In the genomic region with DNA sequence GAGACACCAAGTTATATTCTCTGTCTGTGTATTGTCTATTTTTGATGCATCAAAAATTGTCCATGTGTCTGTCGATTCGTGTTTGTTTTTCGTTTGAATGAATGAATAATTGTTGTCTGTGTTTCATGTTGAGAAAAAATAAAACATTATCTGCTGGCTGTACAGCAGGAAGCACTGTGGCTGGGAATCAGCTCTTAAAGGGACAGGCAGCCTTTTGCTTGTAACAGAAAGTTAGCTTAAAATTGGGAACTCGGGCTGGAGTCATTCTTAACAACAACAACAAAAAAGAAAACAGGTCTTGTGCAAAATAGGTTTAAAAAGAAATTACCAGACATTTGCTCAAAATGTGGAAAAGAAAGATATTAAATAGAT, we compare ENCODE assay signal across 9 mouse cellular contexts. TPM values are rescaled to one million over a fixed set of nuclear protein-coding genes. Genes with fewer than 3 reads are reported as not detected.
DNase-seq lines count a peak whose midpoint lies in the region; ATAC-seq lines count a peak whose summit lies in the region.
"Had no signal": no experiment of that assay in that cellular context is flagged by ENCODE, and none has a peak within 500 bp of the region (broad histone marks: within the 10 kb centered on the region; RNA-seq: fewer than 3 reads in every experiment).

No protein-coding gene starts in this region.

- intact Hi-C loops in heart, postnatal 10 days (cut with DNase I) = loop anchor here (10.0 kb wide), 1 partner anchor 722 kb away; a partner anchor contains a TSS

- no peaks in the 10 kb centered on the region for H3K36me3 ChIP-seq in heart, embryonic 14.5 days (ENCODE audit: control insufficient read depth, insufficient read depth, low read length)
- H3K36me3 ChIP-seq in embryonic facial prominence, embryonic 10.5 days (replicated peaks) = peaks cover 16% of the 10 kb centered on the region
- H3K36me3 ChIP-seq in hindbrain, embryonic 13.5 days = no peaks in the 10 kb centered on the region
- H3K36me3 ChIP-seq: G1E had no signal

- peak overlapping the region; percentile 92 for H3K4me2 ChIP-seq in heart, embryonic 14.5 days (ENCODE audit: low read length)
- peak overlapping the region; percentile 75 for H3K4me2 ChIP-seq in hindbrain, embryonic 13.5 days

- H3K4me3 ChIP-seq in heart, embryonic 14.5 days (ENCODE audit: control insufficient read depth in 1 of 2, insufficient read depth in 1 of 2, low read depth in 1 of 2, low read length in 2 of 2) = peak overlapping the region; percentile 76 to 80
- H3K4me3 ChIP-seq in embryonic facial prominence, embryonic 10.5 days = peak overlapping the region; percentile 74
- H3K4me3 ChIP-seq in hindbrain, embryonic 13.5 days = peak overlapping the region; percentile 82

- no peak for DNase-seq in heart, postnatal 10 days
- peak; percentile 10 for DNase-seq in embryonic facial prominence, embryonic 10.5 days (ENCODE audit: low spot score)
- no peak for DNase-seq in ovary, postnatal 14 days (ENCODE audit: low spot score)
- no peak for DNase-seq in cerebellum, adult 9-10 months

- no peaks in the 10 kb centered on the region for H3K27me3 ChIP-seq in heart, embryonic 14.5 days (ENCODE audit: control insufficient read depth, insufficient read depth, low read length)
- no peaks in the 10 kb centered on the region for H3K27me3 ChIP-seq in embryonic facial prominence, embryonic 10.5 days (replicated peaks; ENCODE audit: low read depth, poor library complexity, severe bottlenecking)
- H3K27me3 ChIP-seq in hindbrain, embryonic 13.5 days = 0 out of 2 replicates have a peak, but pooled peaks cover 6% of the 10 kb centered on the region

- H3K9ac ChIP-seq in heart, embryonic 14.5 days (ENCODE audit: low read length) = peak overlapping the region; percentile 77; the same call in 1 of the 2 replicates
- no peak overlapping the region for H3K9ac ChIP-seq in hindbrain, embryonic 13.5 days

- no peaks in the 10 kb centered on the region for H3K9me3 ChIP-seq in heart, embryonic 14.5 days (ENCODE audit: control insufficient read depth, low read length)
- no peaks in the 10 kb centered on the region for H3K9me3 ChIP-seq in embryonic facial prominence, embryonic 10.5 days
- H3K9me3 ChIP-seq in hindbrain, embryonic 13.5 days = no peaks in the 10 kb centered on the region

- H3K27ac ChIP-seq in heart, embryonic 14.5 days (replicated peaks in 1 of 2; ENCODE audit: control insufficient read depth in 1 of 2, insufficient read depth in 1 of 2, low read depth in 2 of 2, low read length in 2 of 2) = peak overlapping the region in 1 of 2 experiments; percentile 88; a peak in 2 of 4 replicates
- peak overlapping the region; percentile 95 for H3K27ac ChIP-seq in embryonic facial prominence, embryonic 10.5 days (replicated peaks)
- peak overlapping the region; percentile 85; the same call in 1 of the 2 replicates for H3K27ac ChIP-seq in hindbrain, embryonic 13.5 days

- no peak; the same call in 1 of the 2 replicates for ATAC-seq in heart, embryonic 14.5 days (ENCODE audit: insufficient number of reproducible peaks, insufficient read depth, low FRiP score, low read depth)
- ATAC-seq in hindbrain, embryonic 13.5 days (ENCODE audit: low FRiP score) = peak; percentile 57
- peak; percentile 22 for ATAC-seq in megakaryocyte progenitor cell, adult 5-6 weeks (replicated peaks; ENCODE audit: poor library complexity)
- ATAC-seq in CD4-positive, CD25-positive, alpha-beta regulatory T cell, adult 4 months = no peak

- 0% methylated on average over 4 of the region's 4 CpGs for WGBS in heart, embryonic 14.5 days
- WGBS in embryonic facial prominence, embryonic 10.5 days = 2% methylated on average over 4 of the region's 4 CpGs
- WGBS in hindbrain, embryonic 13.5 days = 1% methylated on average over 4 of the region's 4 CpGs

- peaks cover 0 to 3% of the 10 kb centered on the region in 2 experiments; a peak in 2 of 4 replicates for H3K4me1 ChIP-seq in heart, embryonic 14.5 days (ENCODE audit: control insufficient read depth in 2 of 2, insufficient read depth in 2 of 2, low read length in 2 of 2)
- no peaks in the 10 kb centered on the region for H3K4me1 ChIP-seq in embryonic facial prominence, embryonic 10.5 days
- peaks cover 4% of the 10 kb centered on the region; the same call in 1 of the 2 replicates for H3K4me1 ChIP-seq in hindbrain, embryonic 13.5 days (replicated peaks)

RNA-seq across cellular contexts. Expression of a gene that starts 22.5 kb away (rescaled TPM):
- not detected in 2 replicates for polyA plus RNA-seq in heart, embryonic 14.5 days (2014; fragmentation: Nextera tagmentation; extraction: Ambion mirVana)
- not detected for total RNA-seq in heart, postnatal 10 days (2021)
- not detected in 2 replicates for polyA plus RNA-seq in embryonic facial prominence, embryonic 10.5 days (2016; fragmentation: Nextera tagmentation; extraction: Ambion mirVana)
- not detected in 2 replicates for polyA plus RNA-seq in hindbrain, embryonic 13.5 days (2015; fragmentation: Nextera tagmentation; extraction: Ambion mirVana)
- total RNA-seq in megakaryocyte progenitor cell, adult 5-6 weeks (2015) = not detected in 2 replicates
- not detected in 2 replicates for total RNA-seq in megakaryocyte progenitor cell, adult 5-6 weeks (2017)
- not detected for polyA plus RNA-seq in CD4-positive, CD25-positive, alpha-beta regulatory T cell, adult 4 months (2017; shearing (Covaris generic))
- total RNA-seq: G1E had no signal
- polyA plus RNA-seq: G1E had no signal

RNA-seq across cellular contexts. Expression of a gene that starts 28.0 kb away (rescaled TPM):
- not detected in 2 replicates for polyA plus RNA-seq in heart, embryonic 14.5 days (2014; fragmentation: Nextera tagmentation; extraction: Ambion mirVana)
- not detected for total RNA-seq in heart, postnatal 10 days (2021)
- polyA plus RNA-seq in embryonic facial prominence, embryonic 10.5 days (2016; fragmentation: Nextera tagmentation; extraction: Ambion mirVana) = not detected in 2 replicates
- polyA plus RNA-seq in hindbrain, embryonic 13.5 days (2015; fragmentation: Nextera tagmentation; extraction: Ambion mirVana) = not detected in 2 replicates
- not detected in 2 replicates for total RNA-seq in megakaryocyte progenitor cell, adult 5-6 weeks (2015)
- not detected in 2 replicates for total RNA-seq in megakaryocyte progenitor cell, adult 5-6 weeks (2017)
- polyA plus RNA-seq in CD4-positive, CD25-positive, alpha-beta regulatory T cell, adult 4 months (2017; shearing (Covaris generic)) = under 1 TPM in 1 of 2 experiments, not detected in 1; 0.34 TPM
- polyA plus RNA-seq: G1E had no signal

Comparison
In these comparisons a context has a peak if more than half of its experiments do, and no peak if none do; other contexts are left out.
1. ATAC-seq: peak in hindbrain, embryonic 13.5 days (single experiment) and megakaryocyte progenitor cell, adult 5-6 weeks (single experiment); none in heart, embryonic 14.5 days (single experiment) and CD4-positive, CD25-positive, alpha-beta regulatory T cell, adult 4 months (single experiment).
2. Peak in every context shown above with its lines, with median percentiles within 50 percentile points of each other: H3K4me3 ChIP-seq.